Mouse (Mus musculus) layer of hippocampus, adult 9-10 months (tissue): ENCODE measurements around the gene Tnfrsf21.

Experiments used
- DNase-seq: peaks from one replicate; pipeline ENCODE4 v3.0.0; 2022; ENCODE audit warnings: low spot score

The Tnfrsf21 gene

GRCm38 (mm10) chr17:43025048-43025447 lies 8.7 kb downstream of the Tnfrsf21 start:
- no peak for DNase-seq

GRCm38 (mm10) chr17:43025819-43026593 lies 9.7 kb downstream of the Tnfrsf21 start:
- DNase-seq, result no peak

GRCm38 (mm10) chr17:43026708-43027107 lies 10.4 kb downstream of the Tnfrsf21 start:
- DNase-seq, result no peak

GRCm38 (mm10) chr17:43029546-43029945 lies 13.2 kb downstream of the Tnfrsf21 start:
- no peak for DNase-seq

GRCm38 (mm10) chr17:43030290-43030689 lies 13.9 kb downstream of the Tnfrsf21 start:
- DNase-seq, result no peak

GRCm38 (mm10) chr17:43032489-43033036 lies 16.2 kb downstream of the Tnfrsf21 start:
- no peak for DNase-seq

- no peak for DNase-seq
Observed at GRCm38 (mm10) chr17:43035386-43035785, 19.0 kb downstream of the Tnfrsf21 start.

- DNase-seq, result no peak
Observed at GRCm38 (mm10) chr17:43036058-43036757, 19.9 kb downstream of the Tnfrsf21 start.

GRCm38 (mm10) chr17:43040571-43040970 lies 24.2 kb downstream of the Tnfrsf21 start:
- DNase-seq, result no peak

- DNase-seq, result no peak
Observed at GRCm38 (mm10) chr17:43050619-43051018, 34.3 kb downstream of the Tnfrsf21 start.

GRCm38 (mm10) chr17:43052791-43053190 lies 36.4 kb downstream of the Tnfrsf21 start:
- DNase-seq, result no peak

- no peak for DNase-seq
Observed at GRCm38 (mm10) chr17:43053943-43054342, 37.6 kb downstream of the Tnfrsf21 start.

- no peak for DNase-seq
Observed at GRCm38 (mm10) chr17:43058277-43059025, 42.1 kb downstream of the Tnfrsf21 start.

GRCm38 (mm10) chr17:43064705-43065104 lies 48.4 kb downstream of the Tnfrsf21 start:
- no peak for DNase-seq

- DNase-seq, result no peak
Observed at GRCm38 (mm10) chr17:43068846-43069553, 52.6 kb downstream of the Tnfrsf21 start.

- DNase-seq, result no peak
Observed at GRCm38 (mm10) chr17:43070946-43071345, 54.6 kb downstream of the Tnfrsf21 start.

GRCm38 (mm10) chr17:43072142-43072786 lies 55.9 kb downstream of the Tnfrsf21 start:
- DNase-seq, result no peak

- no peak for DNase-seq
Observed at GRCm38 (mm10) chr17:43072787-43073148, 56.4 kb downstream of the Tnfrsf21 start.

- DNase-seq, result no peak
Observed at GRCm38 (mm10) chr17:43074391-43074790, 58.0 kb downstream of the Tnfrsf21 start.

- no peak for DNase-seq
Observed at GRCm38 (mm10) chr17:43075100-43075499, 58.7 kb downstream of the Tnfrsf21 start.

GRCm38 (mm10) chr17:43075937-43076336 lies 59.6 kb downstream of the Tnfrsf21 start:
- DNase-seq, result no peak
